10 mouse cellular contexts compared by ENCODE assay signal in the genomic region with DNA sequence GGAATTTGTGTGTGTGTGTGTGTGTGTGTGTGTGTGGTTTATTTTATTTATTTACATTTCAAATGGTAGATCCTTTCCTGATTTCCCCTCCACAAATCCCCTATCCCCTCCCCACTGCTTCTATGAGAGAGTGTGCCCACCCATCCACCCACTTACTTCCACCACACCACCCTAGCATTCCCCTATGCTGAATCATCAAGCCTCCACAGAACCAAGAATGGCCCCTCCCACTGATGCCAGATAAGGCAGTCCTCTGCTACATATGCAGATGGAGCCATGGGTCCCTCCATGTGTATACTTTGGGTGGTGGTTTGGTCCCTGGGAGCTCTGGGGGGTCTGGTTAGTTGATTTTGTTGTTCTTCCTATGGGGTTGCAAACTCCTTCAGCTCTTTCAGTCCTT.
"Had no signal": no experiment of that assay in that cellular context is flagged by ENCODE, and none has a peak within 500 bp of the region (broad histone marks: within the 10 kb centered on the region; RNA-seq: fewer than 3 reads in every experiment).

No protein-coding gene starts in this region.

- H3K27me3 ChIP-seq: limb, embryonic 13.5 days; midbrain, embryonic 13.5 days had no signal

- H3K9me3 ChIP-seq: limb, embryonic 13.5 days; midbrain, embryonic 13.5 days had no signal

- H3K9ac ChIP-seq: limb, embryonic 13.5 days; midbrain, embryonic 13.5 days had no signal

- ATAC-seq: intestine, embryonic 16.5 days; midbrain, embryonic 13.5 days had no signal

- DNase-seq: kidney, adult 2 months; kidney, postnatal 4 days; left cerebral cortex, postnatal 4 days; lung, adult 18-20 months; right cerebral cortex, postnatal 14 days had no signal

- H3K4me3 ChIP-seq: layer of hippocampus, adult 2 months; limb, embryonic 13.5 days; midbrain, embryonic 13.5 days had no signal

- H3K27ac ChIP-seq: kidney, postnatal 0 days; layer of hippocampus, adult 2 months; limb, embryonic 13.5 days; midbrain, embryonic 13.5 days had no signal

- H3K36me3 ChIP-seq: limb, embryonic 13.5 days; midbrain, embryonic 13.5 days had no signal

- H3K4me2 ChIP-seq: limb, embryonic 13.5 days; midbrain, embryonic 13.5 days had no signal

- H3K4me1 ChIP-seq: limb, embryonic 13.5 days; midbrain, embryonic 13.5 days had no signal
